Mouse (Mus musculus) right cerebral cortex, adult 2 months (tissue): ENCODE measurements at regions not wholly inside any gene's neighbourhood (a gene's known extent, or its start where the extent isn't known, plus 50 kb on each side); places are given as distances from the start of the nearest gene placed in this dataset.

Experiments used
- DNase-seq, 2 experiments: peaks; one replicate each; pipeline ENCODE4 v3.0.0; 2021 to 2022; ENCODE audit warnings: low spot score in 2 of 2

DNA sequence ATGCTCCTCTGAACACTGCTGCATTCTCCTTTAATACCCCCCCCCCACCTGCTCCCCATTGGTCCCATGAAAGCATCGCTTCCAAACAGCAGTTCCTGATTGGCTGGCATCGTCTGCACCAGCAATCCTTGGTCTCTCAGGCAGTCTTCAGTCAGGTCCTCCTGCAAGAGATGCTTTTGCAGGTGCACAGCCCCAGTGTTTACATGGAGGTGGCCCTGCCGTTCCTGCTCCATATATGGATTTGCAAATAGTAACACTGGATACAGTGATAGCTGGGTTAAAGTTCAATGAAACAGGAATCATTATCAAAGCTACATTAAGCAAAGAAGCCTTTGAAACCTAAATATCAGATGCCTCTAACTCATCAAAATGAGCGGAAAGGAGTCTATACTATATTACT, 170.1 kb upstream of the Fat1 start:
- DNase-seq = no peak

DNA sequence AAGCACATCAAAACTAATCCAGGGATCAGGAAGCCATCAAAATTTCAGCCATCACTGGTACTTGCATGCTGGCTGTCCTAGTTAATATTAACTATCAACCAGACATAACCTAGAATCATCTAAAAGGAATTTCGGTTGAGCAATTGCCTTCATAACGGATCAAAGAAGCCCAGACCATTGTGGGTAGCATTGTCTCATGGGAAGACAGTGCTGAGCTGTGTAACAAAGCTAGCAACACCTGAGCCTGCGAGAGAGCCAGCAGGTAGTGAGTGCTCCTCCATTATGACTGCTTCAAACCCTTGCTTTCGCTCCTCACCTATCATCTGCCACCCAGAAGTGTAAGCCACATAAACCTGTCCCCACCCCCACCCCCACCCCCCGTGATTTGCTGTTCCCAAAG, 169.6 kb upstream of the Fat1 start:
- DNase-seq = no peak

DNA sequence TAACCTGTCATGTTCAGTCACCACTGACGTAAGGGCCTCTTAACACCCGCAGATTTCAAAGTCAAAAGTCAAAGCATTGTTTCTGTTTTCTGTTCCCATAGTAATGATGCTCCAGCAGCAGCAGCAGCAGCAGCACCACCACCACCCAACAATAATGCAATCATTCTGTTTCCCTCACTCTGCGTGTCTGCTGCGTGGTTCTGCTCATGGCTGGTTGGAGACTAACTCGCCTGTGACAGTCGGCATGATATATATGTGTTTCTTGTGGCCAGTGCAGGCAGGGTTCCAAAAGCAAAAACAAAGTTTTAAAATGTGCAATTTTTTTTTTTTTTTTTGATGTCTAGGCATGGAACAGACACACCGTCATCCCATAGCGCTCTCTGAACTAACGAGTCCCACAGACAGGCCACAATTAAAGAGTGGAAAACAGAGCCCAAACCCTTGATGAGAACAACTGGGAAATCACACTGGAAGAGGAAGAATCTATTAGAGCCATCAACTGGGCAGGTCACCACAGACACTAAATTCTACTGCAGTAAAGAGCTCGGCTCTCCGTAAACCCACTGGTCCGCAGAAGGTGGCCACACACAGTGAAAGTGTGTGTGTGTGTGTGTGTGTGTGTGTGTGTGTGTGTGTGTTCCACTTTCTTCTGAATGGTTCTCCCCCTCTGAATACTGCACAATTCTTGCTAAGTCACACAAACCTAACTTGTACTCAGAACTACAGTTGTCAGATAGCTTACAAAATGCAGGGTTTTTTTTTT, 169.0 kb upstream of the Fat1 start:
- no peak for DNase-seq

DNA sequence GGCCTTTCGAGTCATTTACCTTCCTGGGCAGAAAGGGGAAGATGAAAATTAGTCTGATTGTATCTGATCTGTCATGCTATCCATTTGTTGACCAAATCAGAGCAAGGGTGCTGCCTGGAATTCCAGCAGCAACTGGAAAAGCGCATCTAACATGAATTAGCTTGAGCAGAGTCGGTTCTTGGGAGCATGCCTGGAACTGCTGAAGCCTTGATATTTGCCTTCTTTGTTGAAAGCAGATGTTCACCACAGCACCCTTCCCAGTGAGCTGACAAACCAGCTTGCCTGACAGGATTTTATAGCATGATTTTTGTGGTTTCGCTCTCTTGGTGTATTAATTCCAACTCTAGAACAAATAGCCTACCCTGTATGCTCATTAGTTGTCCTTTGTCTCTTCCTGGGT, 168.0 kb upstream of the Fat1 start:
- DNase-seq = no peak

DNA sequence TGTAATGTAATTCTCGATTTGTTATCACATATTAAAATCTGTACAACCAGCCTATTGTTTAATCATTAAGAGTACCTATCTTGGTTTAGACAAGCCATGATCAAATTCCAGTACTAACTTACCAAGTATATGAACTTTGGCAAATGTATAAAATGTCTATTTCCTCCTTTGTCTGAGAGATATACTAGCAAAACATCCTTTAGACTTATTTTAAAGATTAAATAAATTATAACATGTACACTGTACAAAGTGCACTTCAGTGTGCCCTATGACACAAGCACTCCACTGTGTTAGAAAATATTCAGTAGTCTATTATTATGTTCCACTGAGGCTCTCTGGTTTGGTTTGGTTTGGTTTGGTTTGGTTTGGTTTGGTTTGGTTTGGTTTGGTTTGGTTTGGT, 156.0 kb upstream of the Fat1 start:
- DNase-seq = no peak

DNA sequence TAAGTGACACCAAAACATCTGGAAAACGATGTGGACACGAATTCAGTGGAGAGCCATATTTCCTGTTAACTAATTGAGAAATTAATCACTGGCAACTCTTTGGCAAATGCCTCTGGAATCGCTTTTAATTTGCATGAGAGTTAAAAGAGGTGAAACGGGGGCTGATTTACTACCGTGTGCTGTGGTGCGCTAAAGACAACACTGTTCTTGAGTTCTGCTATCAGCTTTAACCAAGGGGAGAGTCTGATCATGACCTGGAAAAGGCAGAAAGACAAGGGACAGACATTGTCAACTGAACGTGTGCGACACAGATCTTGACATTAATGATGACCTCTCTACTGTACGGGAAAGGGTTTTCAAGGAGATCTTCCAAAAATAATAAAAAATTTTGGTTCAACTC, 152.8 kb upstream of the Fat1 start:
- DNase-seq = no peak

DNA sequence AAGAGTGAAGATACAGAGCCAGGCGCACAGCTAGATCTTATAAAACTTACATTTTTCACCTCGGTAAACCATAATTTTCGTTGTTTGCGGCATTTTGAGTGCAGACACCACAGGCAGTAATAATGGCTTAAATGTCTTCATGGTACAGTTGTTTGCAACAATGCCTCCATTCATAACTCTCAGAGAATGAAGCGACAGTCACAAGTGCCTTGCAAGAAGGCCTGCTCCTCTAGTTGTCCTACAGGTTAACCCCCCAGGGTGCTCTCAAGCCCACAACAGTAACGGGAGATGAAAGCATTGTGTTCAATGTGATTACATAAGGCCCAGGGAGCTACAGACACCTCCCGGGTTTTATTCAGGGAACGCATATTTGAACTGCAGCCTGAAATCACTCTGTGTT, 150.1 kb upstream of the Fat1 start:
- no peak for DNase-seq

DNA sequence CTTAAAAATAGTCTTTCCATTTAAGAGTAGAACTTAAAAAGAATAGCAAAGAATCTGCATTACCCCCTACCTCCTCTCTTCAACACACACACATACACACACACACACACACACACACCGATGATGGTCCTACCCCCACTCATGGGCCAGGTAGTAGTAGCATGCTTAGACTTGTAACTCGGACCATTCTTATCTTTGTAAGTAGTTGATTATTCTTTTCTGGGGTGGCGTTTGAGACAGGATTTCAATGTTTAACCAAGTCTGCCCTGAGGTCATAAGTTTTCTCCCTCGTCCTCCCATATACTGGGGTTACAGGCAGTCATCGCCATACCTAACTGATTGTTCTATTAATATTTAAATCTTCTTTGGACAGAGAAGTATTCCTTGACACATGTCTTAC, 148.5 kb upstream of the Fat1 start:
- DNase-seq = no peak

DNA sequence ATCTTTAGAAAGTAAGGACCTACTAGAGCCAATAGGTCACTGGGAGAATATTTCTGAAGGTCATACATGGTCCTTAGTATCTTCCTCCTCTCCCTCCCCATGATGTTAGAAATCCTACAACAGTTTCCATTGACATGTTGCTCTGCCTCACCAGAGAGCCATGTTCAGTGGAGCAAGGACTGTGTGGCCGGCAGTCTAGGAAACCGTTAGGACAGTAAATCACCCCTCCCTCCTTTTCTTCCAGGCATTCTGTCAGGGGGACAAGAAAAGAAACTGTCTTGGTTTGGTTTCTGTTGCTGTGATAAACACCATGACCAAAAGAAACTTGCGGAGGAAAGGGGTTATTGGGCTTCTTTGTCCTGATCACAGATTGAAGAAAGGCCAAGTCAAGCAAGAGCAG, 147.0 kb upstream of the Fat1 start:
- no peak for DNase-seq

DNA sequence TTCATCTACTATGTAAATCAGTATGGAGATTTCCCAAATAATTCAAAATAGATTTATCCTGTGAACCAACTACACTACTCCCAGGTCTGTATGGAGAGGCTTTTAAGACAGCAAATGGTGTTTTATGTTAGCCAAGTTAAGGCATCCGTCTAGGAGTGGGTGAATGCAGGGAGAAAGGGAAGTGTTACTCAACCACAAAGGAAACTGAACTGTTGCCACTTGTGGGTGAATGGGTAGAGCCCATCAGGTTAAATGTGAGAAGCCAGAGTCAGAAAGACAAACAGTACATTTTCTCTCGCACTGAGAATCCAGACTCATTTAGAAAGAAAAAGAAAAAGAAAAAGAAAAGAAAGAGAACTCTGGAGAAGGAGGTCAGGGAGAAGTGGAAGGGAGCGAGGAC, 135.7 kb upstream of the Fat1 start:
- no peak for DNase-seq

DNA sequence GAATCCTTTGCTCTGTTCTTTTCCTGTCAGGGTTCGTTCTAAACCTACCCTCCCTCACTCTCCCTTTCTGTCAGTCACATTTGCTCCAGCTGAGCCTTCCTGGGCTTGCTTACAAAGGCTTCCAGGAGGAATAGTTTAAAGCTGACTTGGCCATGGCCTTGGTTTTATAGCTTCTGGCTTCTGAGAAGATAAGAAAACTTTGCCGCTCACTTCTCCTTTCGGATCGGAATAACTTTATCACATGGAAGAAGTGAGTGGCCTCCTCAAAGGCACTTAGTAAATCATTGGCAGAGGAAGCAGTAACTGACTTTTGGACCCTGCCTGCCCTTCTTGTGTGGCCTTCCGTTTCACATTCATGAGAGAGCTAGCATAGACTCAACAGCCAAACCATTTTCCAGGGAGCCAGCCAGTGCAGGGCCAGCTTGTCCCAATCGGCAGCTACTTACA, 134.4 kb upstream of the Fat1 start:
- no peak for DNase-seq

DNA sequence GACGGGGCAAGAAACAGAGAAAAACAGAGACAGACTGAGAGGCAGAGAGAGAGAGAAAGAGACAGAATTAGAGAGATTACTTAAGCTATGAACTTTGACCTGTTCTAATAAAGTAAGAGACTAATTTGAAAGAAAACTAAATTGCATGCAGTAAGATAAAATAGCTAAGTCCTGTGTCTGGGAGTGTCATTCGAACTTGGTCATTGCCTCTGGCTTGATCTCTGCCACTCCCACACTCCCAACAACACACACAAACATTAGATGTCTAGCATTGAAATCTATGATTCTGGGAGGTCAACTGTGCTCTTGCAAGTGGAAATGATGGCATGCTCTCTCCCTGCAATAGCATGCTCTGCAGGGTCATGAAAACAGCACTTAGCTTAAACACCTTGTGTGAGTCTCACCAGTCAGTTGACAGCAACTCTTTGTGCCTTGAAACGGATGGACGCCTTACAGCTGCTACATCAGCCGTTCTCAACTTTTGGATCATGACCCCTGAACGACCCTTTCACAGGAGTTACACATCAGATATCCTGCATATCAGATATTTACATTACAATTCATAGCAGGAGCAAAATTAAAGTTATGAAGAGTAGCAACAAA, 133.5 kb upstream of the Fat1 start:
- DNase-seq = no peak

DNA sequence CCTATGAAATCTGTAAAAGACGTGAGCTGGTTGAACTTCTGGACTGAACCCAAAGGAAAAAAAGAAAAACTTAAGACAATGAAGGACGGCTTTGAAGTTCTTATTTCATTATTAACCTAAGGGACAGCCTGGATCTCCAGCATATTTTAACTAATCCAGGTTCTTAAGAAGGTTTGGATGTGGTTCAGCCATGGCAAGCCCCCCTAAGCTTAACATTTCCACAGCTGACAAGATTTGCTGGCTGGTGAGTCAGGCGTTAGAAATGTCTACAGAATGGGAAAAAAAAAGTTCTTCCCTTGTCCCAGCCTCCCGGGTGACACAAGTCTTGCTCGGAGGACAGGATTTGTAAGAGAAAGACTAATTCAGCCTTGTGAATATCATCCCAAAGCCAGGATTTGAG, 132.9 kb upstream of the Fat1 start:
- DNase-seq = no peak

DNA sequence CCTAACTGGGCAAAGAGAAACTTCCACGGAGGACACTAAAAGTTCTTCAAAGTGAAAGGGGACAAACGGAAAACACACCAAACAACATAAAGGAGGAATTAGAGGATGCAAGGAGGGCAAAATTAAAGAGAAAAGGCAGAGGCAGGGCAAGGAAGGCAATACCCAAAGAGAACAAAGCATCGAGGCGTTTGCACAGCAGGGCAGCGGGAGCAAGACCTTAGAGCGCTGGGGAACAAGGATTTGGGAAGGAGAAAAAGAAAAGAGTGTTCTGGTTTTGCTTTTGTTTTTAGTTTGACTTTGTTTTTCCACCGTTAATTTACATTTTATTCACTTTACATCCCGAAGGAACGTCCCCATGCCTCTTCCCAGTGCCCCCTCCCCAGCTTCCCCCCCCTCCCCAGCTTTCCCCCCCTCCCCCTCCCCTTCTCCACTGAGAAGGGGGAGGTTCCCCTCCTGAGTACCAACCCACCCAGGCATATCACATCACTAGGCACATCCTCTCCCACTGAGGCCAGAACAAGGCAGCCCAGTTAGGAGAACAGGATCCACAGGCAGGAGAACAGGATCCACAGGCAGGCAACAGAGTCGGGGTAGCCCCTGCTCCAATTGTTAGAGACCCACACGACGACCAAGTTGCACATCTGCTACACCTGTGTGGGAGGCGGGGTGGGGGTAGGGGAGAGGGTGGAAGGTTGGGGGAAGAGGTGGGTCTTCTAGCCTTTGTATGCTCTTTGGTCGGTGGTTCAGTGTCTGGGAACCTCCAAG, 130.7 kb upstream of the Fat1 start:
- DNase-seq = no peak

DNA sequence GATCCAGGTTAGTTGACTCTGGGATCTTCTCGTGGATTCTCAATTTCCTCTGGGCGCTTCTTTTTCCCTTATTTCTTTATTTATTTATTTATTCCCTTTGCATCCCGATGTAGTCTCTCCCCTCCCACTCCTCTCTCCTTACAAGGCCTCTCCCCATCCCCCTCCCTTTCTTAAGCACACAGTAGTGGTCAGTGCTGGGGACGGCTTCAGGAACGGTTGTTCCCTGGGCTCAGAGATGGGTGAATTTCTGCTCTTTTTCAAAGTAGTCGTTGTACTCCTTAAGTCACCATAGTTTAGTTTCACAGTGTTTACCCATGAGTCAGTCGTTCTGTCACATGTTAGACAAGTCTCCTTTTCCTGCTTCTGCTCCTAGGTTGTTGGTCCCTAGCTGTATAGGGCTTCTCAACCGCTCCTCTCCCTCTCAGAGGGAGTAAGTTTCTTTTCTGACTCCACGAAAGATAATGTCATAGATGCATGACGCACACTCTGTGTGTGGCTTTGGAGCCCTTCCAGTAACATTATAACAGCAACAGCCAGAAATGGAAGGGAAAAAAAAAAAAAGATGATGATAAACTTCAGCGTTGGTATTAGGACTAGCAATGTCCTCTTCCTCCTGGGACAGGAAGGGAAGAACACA, 129.9 kb upstream of the Fat1 start:
- no peak for DNase-seq

DNA sequence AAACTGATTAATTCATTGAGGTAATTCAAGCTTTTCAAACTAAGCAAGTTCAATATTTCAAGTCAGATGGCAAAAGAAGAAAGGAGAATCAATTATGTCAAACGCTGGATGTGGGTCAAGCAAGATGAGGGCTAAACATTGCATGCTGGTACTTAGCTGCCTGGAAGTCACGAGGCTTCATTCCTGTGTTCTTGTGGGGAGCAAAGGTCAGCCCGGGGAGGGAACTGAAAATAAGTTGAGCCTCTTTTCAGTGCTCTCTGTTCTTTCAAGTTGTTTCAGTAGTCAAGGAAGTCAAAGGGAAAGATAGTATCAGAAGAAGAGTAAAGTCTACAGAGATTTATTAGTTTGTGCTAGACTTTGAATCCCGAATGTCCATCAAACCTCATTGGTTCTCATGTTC, 122.9 kb upstream of the Fat1 start:
- DNase-seq = no peak

DNA sequence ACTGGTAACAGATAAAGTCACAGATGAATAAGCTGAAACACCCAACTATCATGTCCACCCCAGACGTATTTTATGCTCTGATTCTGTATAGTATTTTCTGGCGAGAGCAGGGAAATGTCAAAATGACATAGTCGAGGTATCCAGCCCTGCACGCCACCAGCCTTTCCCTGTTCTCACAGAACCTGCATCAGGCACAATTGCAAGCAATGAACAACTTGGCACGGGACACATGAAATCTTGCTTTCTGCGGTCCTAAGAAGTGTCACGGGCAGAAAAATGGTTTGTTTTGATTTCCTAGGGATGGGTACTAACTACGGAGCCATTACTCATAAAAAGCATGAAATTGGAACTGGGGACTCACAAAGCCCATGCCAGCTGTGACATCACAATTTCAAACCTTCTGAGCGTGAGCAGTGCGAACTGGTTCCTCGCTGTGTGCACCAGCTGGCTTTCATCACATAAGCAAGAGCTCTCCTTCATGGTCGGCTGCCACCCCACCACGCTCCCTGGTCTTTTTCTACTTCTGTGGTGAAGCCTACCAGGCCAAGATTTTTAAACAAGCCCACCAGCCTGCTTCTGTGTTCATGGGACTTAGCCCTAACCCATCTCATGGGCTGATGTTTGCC, 117.6 kb upstream of the Fat1 start:
- no peak for DNase-seq

DNA sequence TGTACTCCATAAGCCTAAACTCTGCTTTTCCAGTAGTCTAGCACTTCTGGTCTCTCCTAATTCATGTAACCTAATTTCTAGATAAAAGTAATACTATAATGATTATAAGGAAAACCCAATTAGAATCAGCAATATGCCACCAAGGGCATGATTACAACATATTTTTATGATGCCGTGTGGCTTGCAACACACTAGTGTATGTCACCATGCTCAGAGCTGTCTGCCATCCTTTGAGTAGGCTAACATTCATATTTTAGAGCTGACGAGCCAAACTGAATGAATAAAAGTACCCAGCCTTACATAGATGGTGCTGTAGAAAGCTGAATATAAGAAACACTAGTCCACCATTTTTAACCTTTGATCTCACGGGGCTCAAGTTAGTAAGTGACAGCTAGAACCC, 116.0 kb upstream of the Fat1 start:
- DNase-seq = no peak

DNA sequence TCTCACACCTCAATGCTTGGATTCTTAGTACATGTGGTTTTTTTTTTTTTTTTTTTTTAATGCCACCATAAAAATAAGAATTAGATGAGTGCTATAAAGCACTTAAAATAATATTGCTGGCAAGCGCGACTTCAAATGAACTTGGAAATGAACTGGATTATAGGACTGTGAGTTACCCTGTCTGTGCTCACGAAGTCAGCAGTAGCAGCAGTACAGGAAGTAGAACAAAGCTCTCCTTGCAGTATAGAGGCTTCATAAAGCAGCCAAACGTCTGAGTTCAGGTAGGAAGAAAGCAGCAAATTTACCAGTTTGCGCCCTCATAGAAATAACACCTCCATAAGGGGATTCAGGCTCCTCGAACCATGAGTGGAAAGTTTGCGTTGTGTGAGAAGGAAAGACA, 115.6 kb upstream of the Fat1 start:
- DNase-seq = no peak

DNA sequence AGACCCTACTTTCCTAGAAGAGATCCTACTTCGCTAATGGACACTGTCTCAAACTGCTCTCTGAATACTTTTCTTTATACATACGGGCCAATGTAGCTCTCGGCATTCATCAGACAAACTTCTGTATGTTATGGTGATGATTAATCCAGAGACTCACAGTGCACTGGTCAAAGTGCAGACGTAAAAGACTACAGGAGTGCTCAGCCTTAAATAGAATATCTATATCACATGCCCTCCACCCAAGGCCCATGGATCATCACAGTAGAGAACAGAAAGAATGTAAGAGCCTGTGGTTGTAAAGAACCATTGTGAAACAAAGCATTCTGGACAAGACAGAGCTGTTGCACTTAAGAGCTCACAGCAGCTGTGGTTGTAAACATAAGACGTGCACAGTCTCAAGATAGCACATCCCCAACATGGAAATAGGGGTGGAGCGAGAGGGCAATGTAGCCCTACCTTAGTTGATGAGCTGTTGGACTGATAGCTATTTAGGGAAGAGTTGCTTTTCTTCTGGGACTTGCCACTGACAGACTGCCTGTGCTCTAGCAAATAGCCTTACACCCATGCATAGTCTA, 110.0 kb upstream of the Fat1 start:
- no peak for DNase-seq

DNA sequence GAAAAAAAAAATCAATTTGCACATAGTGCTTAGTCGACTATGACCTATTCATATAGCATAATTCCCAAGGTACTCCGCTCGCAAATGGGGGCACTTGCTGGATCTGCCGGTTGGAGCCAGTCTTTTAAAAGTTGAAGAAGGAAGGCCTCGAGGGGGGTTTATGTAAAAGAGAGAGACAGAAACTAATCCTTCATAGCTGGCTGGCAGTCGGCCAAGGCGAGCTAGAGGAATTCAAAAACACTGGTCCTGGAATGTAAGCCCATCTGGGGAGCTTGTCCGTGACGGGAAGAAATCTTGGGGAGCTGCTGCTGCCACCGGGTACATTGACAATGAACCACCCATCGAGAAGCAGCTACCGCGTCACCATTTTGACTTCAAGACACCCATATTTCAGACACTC, 108.3 kb upstream of the Fat1 start:
- peak; percentile 17 to 52 for DNase-seq

DNA sequence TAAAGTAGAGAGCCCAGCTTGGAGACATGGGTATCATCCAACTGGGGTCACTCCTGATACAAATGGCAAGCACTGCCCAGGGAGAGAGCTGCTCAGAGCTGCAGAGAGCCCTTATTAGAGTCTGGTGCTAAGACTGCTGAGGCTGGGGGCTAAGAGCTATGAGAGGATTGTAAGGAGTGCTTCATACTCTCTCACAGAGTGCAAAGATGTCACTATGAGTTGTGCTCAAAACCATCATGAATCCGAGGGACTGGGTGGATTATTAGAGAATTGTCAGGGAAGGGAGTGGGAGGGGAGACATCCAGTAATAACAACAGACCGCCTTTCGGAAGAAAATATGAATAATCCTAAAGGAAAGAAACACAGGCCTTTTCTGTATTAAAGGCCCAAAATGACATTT, 107.2 kb upstream of the Fat1 start:
- DNase-seq = no peak
